Mouse (Mus musculus) forebrain, embryonic 12.5 days (tissue): ENCODE measurements around the gene Flrt1. TPM values are rescaled to one million over a fixed set of nuclear protein-coding genes. Genes with fewer than 3 reads are reported as not detected.

Experiments used
- polyA plus RNA-seq: library from polyadenylated mRNA; unstranded; fragments of >200 nt; fragmentation: Nextera tagmentation; extraction: Ambion mirVana; gene quantifications from 2 replicates; pipeline ENCODE4 v1.2.1, GENCODE M21; 2016

Gene Flrt1
- polyA plus RNA-seq, 1 experiment from 2014 or later: 8.0 TPM

Other genes with a start within 250 kb of the Flrt1 start
- 0.43 and 1.1 TPM in 2 replicates for gene Ccdc88b, start 247.5 kb downstream of the Flrt1 start, polyA plus RNA-seq
- gene Trmt112, start 196.0 kb downstream of the Flrt1 start, polyA plus RNA-seq: 137 and 138 TPM in 2 replicates
- 148 and 160 TPM in 2 replicates for gene Prdx5, start 195.6 kb downstream of the Flrt1 start, polyA plus RNA-seq
- gene Esrra, start 183.9 kb downstream of the Flrt1 start, polyA plus RNA-seq: 11.4 and 13.0 TPM in 2 replicates
- 0.27 TPM in 1 of 2 replicates, not detected in the other for gene Catsperz, start 180.3 kb downstream of the Flrt1 start, polyA plus RNA-seq
- gene Kcnk4, start 171.2 kb downstream of the Flrt1 start, polyA plus RNA-seq: 0.21 TPM in 1 of 2 replicates, not detected in the other
- gene Bad, start 163.9 kb downstream of the Flrt1 start, polyA plus RNA-seq: 62.4 and 65.3 TPM in 2 replicates
- 30.9 and 33.1 TPM in 2 replicates for gene Gpr137, start 163.2 kb downstream of the Flrt1 start, polyA plus RNA-seq
- gene Ppp1r14b, start 130.8 kb downstream of the Flrt1 start, polyA plus RNA-seq: 237 and 333 TPM in 2 replicates
- 22.4 and 24.3 TPM in 2 replicates for gene Plcb3, start 129.3 kb downstream of the Flrt1 start, polyA plus RNA-seq
- gene Fkbp2, start 125.2 kb downstream of the Flrt1 start, polyA plus RNA-seq: 76.9 and 79.8 TPM in 2 replicates
- 40.0 and 42.1 TPM in 2 replicates for gene Vegfb, start 118.1 kb downstream of the Flrt1 start, polyA plus RNA-seq
- 15.0 and 18.8 TPM in 2 replicates for gene Dnajc4, start 113.2 kb downstream of the Flrt1 start, polyA plus RNA-seq
- 13.6 and 16.2 TPM in 2 replicates for gene Nudt22, start 109.6 kb downstream of the Flrt1 start, polyA plus RNA-seq
- gene Trpt1, start 109.6 kb downstream of the Flrt1 start, polyA plus RNA-seq: 11.9 and 13.8 TPM in 2 replicates
- gene Fermt3, start 86.3 kb downstream of the Flrt1 start, polyA plus RNA-seq: 4.7 and 5.1 TPM in 2 replicates
- gene Stip1, start 65.8 kb downstream of the Flrt1 start, polyA plus RNA-seq: 324 and 357 TPM in 2 replicates
- 4.4 and 5.3 TPM in 2 replicates for gene Macrod1, start 48.9 kb downstream of the Flrt1 start, polyA plus RNA-seq
- gene Otub1, start 100.6 kb upstream of the Flrt1 start, polyA plus RNA-seq: 220 and 238 TPM in 2 replicates
- gene Cox8a, start 111.9 kb upstream of the Flrt1 start, polyA plus RNA-seq: 781 and 789 TPM in 2 replicates
- 90.0 and 92.2 TPM in 2 replicates for gene Naa40, start 135.5 kb upstream of the Flrt1 start, polyA plus RNA-seq
- gene Rcor2, start 161.6 kb upstream of the Flrt1 start, polyA plus RNA-seq: 88.6 and 89.4 TPM in 2 replicates
- 47.6 and 53.5 TPM in 2 replicates for gene Mark2, start 236.1 kb upstream of the Flrt1 start, polyA plus RNA-seq